Mouse (Mus musculus) heart, adult 2 months (tissue): ENCODE measurements around the gene Fntb. TPM values are rescaled to one million over a fixed set of nuclear protein-coding genes. Genes with fewer than 3 reads are reported as not detected.

Experiments used
- DNase-seq, 2 experiments: peaks; one replicate each; pipeline ENCODE4 v3.0.0; 2021
- H3K27ac ChIP-seq: fragments of 200-600 bp; 2 replicates; pipeline ENCODE4 v1.8.1; 2022
- H3K27me3 ChIP-seq: fragments of 200-500 bp; 2 replicates; pipeline ENCODE4 v1.6.1; 2012; ENCODE audit warnings: mild to moderate bottlenecking, low read length, inconsistent platforms, mixed read lengths; ENCODE audit not compliant: control insufficient read depth, insufficient read depth
- H3K36me3 ChIP-seq: fragments of 200-500 bp; 2 replicates; pipeline ENCODE4 v1.6.1; 2012; ENCODE audit warnings: low read length, inconsistent platforms; ENCODE audit not compliant: control insufficient read depth, insufficient read depth
- H3K4me1 ChIP-seq: fragments of 200-500 bp; 2 replicates; pipeline ENCODE4 v1.6.1; 2011; ENCODE audit warnings: low read length; ENCODE audit not compliant: control insufficient read depth, insufficient read depth
- H3K4me3 ChIP-seq: fragments of 200-600 bp; 2 replicates; pipeline ENCODE4 v1.8.1; 2022
- H3K79me2 ChIP-seq: fragments of 200-500 bp; replicated peaks from 2 replicates; pipeline ENCODE4 v1.6.1; 2012; ENCODE audit warnings: mild to moderate bottlenecking, inconsistent platforms, low read length, moderate library complexity, mixed read lengths; ENCODE audit not compliant: control insufficient read depth, insufficient read depth
- H3K9ac ChIP-seq: fragments of 200-500 bp; 2 replicates; pipeline ENCODE4 v1.6.1; 2012; ENCODE audit warnings: low read depth, mild to moderate bottlenecking, control low read depth, inconsistent platforms, low read length, mixed read lengths
- CTCF ChIP-seq: fragments of 200-600 bp; IDR thresholded peaks from 2 replicates; pipeline ENCODE4 v1.8.1; 2022; ENCODE audit warnings: antibody characterized with exemption, mild to moderate bottlenecking, moderate library complexity
- EP300 ChIP-seq: fragments of 200-500 bp; IDR thresholded peaks from 2 replicates; pipeline ENCODE4 v1.6.1; 2011; ENCODE audit warnings: low read depth, low read length, control low read depth; ENCODE audit not compliant: insufficient read depth
- POLR2A ChIP-seq: fragments of 200-500 bp; IDR thresholded peaks from 2 replicates; pipeline ENCODE4 v1.6.1; 2011; ENCODE audit warnings: mild to moderate bottlenecking, low read depth, low read length, control low read depth; ENCODE audit not compliant: insufficient read depth
- WGBS: fragments of 180-500 bp; shearing (Covaris S2); methylation state at CpG from one replicate; pipeline ENCODE4 v1.1.7; 2018; 5-methylcytosine and 5-hydroxymethylcytosine counted together
- intact Hi-C: fragments of 180-260 bp; cut with DNase I; formaldehyde crosslinking; loops from one replicate; pipeline ENCODE4 v1.15.1; 2025
- polyA plus RNA-seq: library from polyadenylated mRNA; depleted of rRNA; stranded (reverse); fragments of >200 nt; gene quantifications from 2 replicates; pipeline ENCODE4 v1.2.3, GENCODE M21; 2012
- total RNA-seq, 2 experiments: library from RNA; stranded (reverse); gene quantifications; 2 replicates each; pipeline ENCODE4 v1.2.3; 2021

Fntb gene
- total and polyA plus RNA-seq, 3 experiments: 12.6 to 19.1 (median 13.7) TPM

GRCm38 (mm10) chr12:76910258-76910940, 145.0 kb downstream of the Fntb start:
- H3K79me2 ChIP-seq: no peaks in the 10 kb centered on the region
- H3K27ac ChIP-seq: no peak overlapping the region
- no peak overlapping the region for H3K4me3 ChIP-seq
- TF ChIP-seq POLR2A (no peak), CTCF (no peak), EP300 (no peak)
- H3K9ac ChIP-seq: no peak overlapping the region
- no peak for DNase-seq
- WGBS: 87% methylated on average over 11 of the region's 11 CpGs
- peaks cover 3% of the 10 kb centered on the region for H3K4me1 ChIP-seq
- no peaks in the 10 kb centered on the region for H3K27me3 ChIP-seq
- intact Hi-C loops: no loop called here
- H3K36me3 ChIP-seq: no peaks in the 10 kb centered on the region

GRCm38 (mm10) chr12:76911171-76911726, 145.9 kb downstream of the Fntb start:
- 89% methylated on average over 16 of the region's 16 CpGs for WGBS
- no peaks in the 10 kb centered on the region for H3K36me3 ChIP-seq
- no peak for DNase-seq
- intact Hi-C loops: no loop called here
- H3K9ac ChIP-seq: no peak overlapping the region
- H3K27ac ChIP-seq: no peak overlapping the region
- no peaks in the 10 kb centered on the region for H3K79me2 ChIP-seq
- TF ChIP-seq CTCF (no peak), EP300 (no peak), POLR2A (no peak)
- H3K4me1 ChIP-seq: peaks cover 2% of the 10 kb centered on the region
- no peaks in the 10 kb centered on the region for H3K27me3 ChIP-seq
- H3K4me3 ChIP-seq: no peak overlapping the region

- WGBS: 46% methylated on average over 9 of the region's 9 CpGs
- peak in 1 of 2 experiments; percentile 41 for DNase-seq
- intact Hi-C loops: no loop called here
- H3K4me1 ChIP-seq: peaks cover 2% of the 10 kb centered on the region
- no peaks in the 10 kb centered on the region for H3K79me2 ChIP-seq
- H3K36me3 ChIP-seq: no peaks in the 10 kb centered on the region
- H3K9ac ChIP-seq: no peak overlapping the region
- TF ChIP-seq POLR2A (no peak), CTCF (no peak), EP300 (no peak)
- no peaks in the 10 kb centered on the region for H3K27me3 ChIP-seq
- H3K27ac ChIP-seq: no peak overlapping the region
- no peak overlapping the region for H3K4me3 ChIP-seq
Measured at GRCm38 (mm10) chr12:76912193-76912592, 146.8 kb downstream of the Fntb start.

GRCm38 (mm10) chr12:76916163-76916562, 150.8 kb downstream of the Fntb start:
- 93% methylated on average over 11 of the region's 11 CpGs for WGBS
- H3K36me3 ChIP-seq: no peaks in the 10 kb centered on the region
- H3K27me3 ChIP-seq: no peaks in the 10 kb centered on the region
- no peaks in the 10 kb centered on the region for H3K79me2 ChIP-seq
- H3K4me3 ChIP-seq: no peak overlapping the region
- intact Hi-C loops: no loop called here
- H3K9ac ChIP-seq: no peak overlapping the region
- DNase-seq: no peak
- H3K4me1 ChIP-seq: peaks cover 2% of the 10 kb centered on the region
- H3K27ac ChIP-seq: no peak overlapping the region
- TF ChIP-seq EP300: no peak
- no peak for TF ChIP-seq CTCF
- TF ChIP-seq POLR2A: no peak

GRCm38 (mm10) chr12:76918113-76918512, 152.7 kb downstream of the Fntb start:
- TF ChIP-seq EP300: no peak
- TF ChIP-seq CTCF: no peak
- no peak for TF ChIP-seq POLR2A
- no peak overlapping the region for H3K9ac ChIP-seq
- 83% methylated on average over 6 of the region's 6 CpGs for WGBS
- intact Hi-C loops: no loop called here
- no peaks in the 10 kb centered on the region for H3K36me3 ChIP-seq
- H3K4me1 ChIP-seq: no peaks in the 10 kb centered on the region
- H3K4me3 ChIP-seq: no peak overlapping the region
- H3K27ac ChIP-seq: no peak overlapping the region
- no peak for DNase-seq
- no peaks in the 10 kb centered on the region for H3K79me2 ChIP-seq
- no peaks in the 10 kb centered on the region for H3K27me3 ChIP-seq

GRCm38 (mm10) chr12:76918855-76919254, 153.5 kb downstream of the Fntb start:
- no peak for TF ChIP-seq CTCF
- TF ChIP-seq POLR2A: no peak
- TF ChIP-seq EP300: no peak

More at GRCm38 (mm10) chr12:76918855-76919254, 153.5 kb downstream of the Fntb start:
- no peaks in the 10 kb centered on the region for H3K27me3 ChIP-seq
- no peaks in the 10 kb centered on the region for H3K36me3 ChIP-seq
- WGBS: 67% methylated on average over 3 of the region's 3 CpGs
- no peaks in the 10 kb centered on the region for H3K79me2 ChIP-seq
- intact Hi-C loops: no loop called here
- H3K4me3 ChIP-seq: no peak overlapping the region
- H3K4me1 ChIP-seq: no peaks in the 10 kb centered on the region
- H3K27ac ChIP-seq: no peak overlapping the region
- H3K9ac ChIP-seq: no peak overlapping the region
- no peak for DNase-seq
